Mouse (Mus musculus): ENCODE measurements around the gene Trabd2b. TPM values are rescaled to one million over a fixed set of nuclear protein-coding genes. Genes with fewer than 3 reads are reported as not detected.

Gene Trabd2b
- polyA plus RNA-seq, 1 experiment from 2014 or later, result 2.0 TPM

- ATAC-seq (ENCODE audit: low FRiP score, low read depth), result no peak
- Histone ChIP-seq H3K27ac (no peak overlapping the region), H3K9me3 (no peaks in the 10 kb centered on the region), H3K36me3 (no peaks in the 10 kb centered on the region), H3K27me3 (peaks cover 67% of the 10 kb centered on the region), H3K4me2 (replicated peaks) (no peak overlapping the region), H3K4me1 (peaks cover 41% of the 10 kb centered on the region), H3K4me3 (no peak overlapping the region), H3K9ac (no peak overlapping the region)
- whole genome bisulfite sequencing, result 88% methylated on average over 2 of the region's 2 CpGs
Observed at GRCm38 (mm10) chr4:114420154-114420553, 13.6 kb downstream of the Trabd2b start.

- Histone ChIP-seq H3K9ac (no peak overlapping the region), H3K27ac (no peak overlapping the region), H3K4me3 (no peak overlapping the region), H3K4me1 (peaks cover 26% of the 10 kb centered on the region), H3K36me3 (no peaks in the 10 kb centered on the region), H3K27me3 (peaks cover 53% of the 10 kb centered on the region), H3K9me3 (no peaks in the 10 kb centered on the region), H3K4me2 (replicated peaks) (peak overlapping the region; percentile 17; the same call in 1 of the 2 replicates)
- 21% methylated on average over 6 of the region's 6 CpGs for WGBS
- ATAC-seq (ENCODE audit: low FRiP score, low read depth), result peak; percentile 43; the same call in 1 of the 2 replicates
Observed at GRCm38 (mm10) chr4:114423084-114423483, 16.6 kb downstream of the Trabd2b start.

- no peak overlapping the region for H3K9ac ChIP-seq
- ATAC-seq (ENCODE audit: low FRiP score, low read depth), result no peak
- H3K27me3 ChIP-seq, result peaks cover 32% of the 10 kb centered on the region
- no peak overlapping the region for H3K4me2 ChIP-seq (replicated peaks)
- no peaks in the 10 kb centered on the region for H3K9me3 ChIP-seq
- no peak overlapping the region for H3K4me3 ChIP-seq
- 29% methylated on average over 5 of the region's 5 CpGs for whole genome bisulfite sequencing
- peaks cover 26% of the 10 kb centered on the region for H3K4me1 ChIP-seq
- no peaks in the 10 kb centered on the region for H3K36me3 ChIP-seq
- H3K27ac ChIP-seq, result no peak overlapping the region
Observed at GRCm38 (mm10) chr4:114425808-114426207, 19.3 kb downstream of the Trabd2b start.

- Histone ChIP-seq H3K9ac (no peak overlapping the region), H3K36me3 (no peaks in the 10 kb centered on the region), H3K27ac (no peak overlapping the region), H3K4me2 (replicated peaks) (no peak overlapping the region), H3K9me3 (no peaks in the 10 kb centered on the region), H3K4me1 (0 out of 2 replicates have a peak, but pooled peaks cover 3% of the 10 kb centered on the region), H3K27me3 (no peaks in the 10 kb centered on the region), H3K4me3 (no peak overlapping the region)
- 88% methylated on average over 2 of the region's 2 CpGs for whole genome bisulfite sequencing
- no peak for ATAC-seq (ENCODE audit: low FRiP score, low read depth)
Observed at GRCm38 (mm10) chr4:114432742-114433141, 26.2 kb downstream of the Trabd2b start.

GRCm38 (mm10) chr4:114433440-114433839, 26.9 kb downstream of the Trabd2b start:
- Histone ChIP-seq H3K4me1 (0 out of 2 replicates have a peak, but pooled peaks cover 3% of the 10 kb centered on the region), H3K9ac (no peak overlapping the region)
- 90% methylated on average over 1 of the region's 1 CpGs for WGBS

GRCm38 (mm10) chr4:114434766-114435165, 28.2 kb downstream of the Trabd2b start:
- Histone ChIP-seq H3K9me3 (no peaks in the 10 kb centered on the region), H3K27me3 (no peaks in the 10 kb centered on the region), H3K9ac (no peak overlapping the region), H3K4me3 (no peak overlapping the region), H3K27ac (no peak overlapping the region), H3K36me3 (no peaks in the 10 kb centered on the region), H3K4me1 (0 out of 2 replicates have a peak, but pooled peaks cover 3% of the 10 kb centered on the region), H3K4me2 (replicated peaks) (no peak overlapping the region)
- ATAC-seq (ENCODE audit: low FRiP score, low read depth), result no peak
- WGBS, result 56% methylated on average over 1 of the region's 1 CpGs

More at GRCm38 (mm10) chr4:114433440-114433839, 26.9 kb downstream of the Trabd2b start:
- no peaks in the 10 kb centered on the region for H3K9me3 ChIP-seq
- H3K4me2 ChIP-seq (replicated peaks), result no peak overlapping the region
- ATAC-seq (ENCODE audit: low FRiP score, low read depth), result no peak
- no peaks in the 10 kb centered on the region for H3K36me3 ChIP-seq
- no peak overlapping the region for H3K4me3 ChIP-seq
- H3K27me3 ChIP-seq, result no peaks in the 10 kb centered on the region
- H3K27ac ChIP-seq, result no peak overlapping the region

- H3K9me3 ChIP-seq, result no peaks in the 10 kb centered on the region
- 81% methylated on average over 7 of the region's 7 CpGs for WGBS
Observed at GRCm38 (mm10) chr4:114435381-114435780, 28.9 kb downstream of the Trabd2b start.

GRCm38 (mm10) chr4:114438764-114439163, 32.2 kb downstream of the Trabd2b start:
- H3K36me3 ChIP-seq, result no peaks in the 10 kb centered on the region
- H3K4me1 ChIP-seq, result 0 out of 2 replicates have a peak, but pooled peaks cover 3% of the 10 kb centered on the region
- no peak overlapping the region for H3K4me2 ChIP-seq (replicated peaks)
- no peak overlapping the region for H3K4me3 ChIP-seq
- WGBS, result 73% methylated on average over 2 of the region's 2 CpGs
- no peaks in the 10 kb centered on the region for H3K9me3 ChIP-seq
- no peak overlapping the region for H3K9ac ChIP-seq
- no peak overlapping the region for H3K27ac ChIP-seq
- H3K27me3 ChIP-seq, result no peaks in the 10 kb centered on the region
- ATAC-seq (ENCODE audit: low FRiP score, low read depth), result no peak

More at GRCm38 (mm10) chr4:114435381-114435780, 28.9 kb downstream of the Trabd2b start:
- no peak overlapping the region for H3K4me3 ChIP-seq
- no peak overlapping the region for H3K9ac ChIP-seq
- ATAC-seq (ENCODE audit: low FRiP score, low read depth), result no peak
- no peak overlapping the region for H3K27ac ChIP-seq
- H3K4me1 ChIP-seq, result 0 out of 2 replicates have a peak, but pooled peaks cover 3% of the 10 kb centered on the region
- no peaks in the 10 kb centered on the region for H3K27me3 ChIP-seq
- no peak overlapping the region for H3K4me2 ChIP-seq (replicated peaks)
- H3K36me3 ChIP-seq, result no peaks in the 10 kb centered on the region

GRCm38 (mm10) chr4:114442186-114442585, 35.7 kb downstream of the Trabd2b start:
- Histone ChIP-seq H3K4me3 (no peak overlapping the region), H3K4me1 (no peaks in the 10 kb centered on the region), H3K27ac (no peak overlapping the region), H3K4me2 (replicated peaks) (no peak overlapping the region), H3K27me3 (no peaks in the 10 kb centered on the region), H3K9me3 (no peaks in the 10 kb centered on the region), H3K9ac (no peak overlapping the region), H3K36me3 (no peaks in the 10 kb centered on the region)
- WGBS, result 56% methylated on average over 2 of the region's 2 CpGs
- no peak for ATAC-seq (ENCODE audit: low FRiP score, low read depth)

- no peak for ATAC-seq (ENCODE audit: low FRiP score, low read depth)
Observed at GRCm38 (mm10) chr4:114442661-114443060, 36.1 kb downstream of the Trabd2b start.

GRCm38 (mm10) chr4:114448393-114449052, 42.0 kb downstream of the Trabd2b start:
- no peak overlapping the region for H3K4me2 ChIP-seq (replicated peaks)
- H3K9ac ChIP-seq, result no peak overlapping the region
- no peak for ATAC-seq (ENCODE audit: low FRiP score, low read depth)
- H3K4me1 ChIP-seq, result peaks cover 6% of the 10 kb centered on the region; the same call in 1 of the 2 replicates
- 83% methylated on average over 9 of the region's 9 CpGs for WGBS
- H3K4me3 ChIP-seq, result no peak overlapping the region
- H3K27me3 ChIP-seq, result no peaks in the 10 kb centered on the region
- no peaks in the 10 kb centered on the region for H3K36me3 ChIP-seq
- H3K27ac ChIP-seq, result no peak overlapping the region
- H3K9me3 ChIP-seq, result no peaks in the 10 kb centered on the region

More at GRCm38 (mm10) chr4:114442661-114443060, 36.1 kb downstream of the Trabd2b start:
- no peak overlapping the region for H3K4me2 ChIP-seq (replicated peaks)
- H3K36me3 ChIP-seq, result no peaks in the 10 kb centered on the region
- no peaks in the 10 kb centered on the region for H3K9me3 ChIP-seq
- H3K27me3 ChIP-seq, result no peaks in the 10 kb centered on the region
- WGBS, result 82% methylated on average over 3 of the region's 3 CpGs
- H3K4me3 ChIP-seq, result no peak overlapping the region
- no peak overlapping the region for H3K27ac ChIP-seq
- no peaks in the 10 kb centered on the region for H3K4me1 ChIP-seq
- H3K9ac ChIP-seq, result no peak overlapping the region

GRCm38 (mm10) chr4:114453101-114453500, 46.6 kb downstream of the Trabd2b start:
- no peak overlapping the region for H3K27ac ChIP-seq
- peaks cover 6% of the 10 kb centered on the region; the same call in 1 of the 2 replicates for H3K4me1 ChIP-seq
- 75% methylated on average over 3 of the region's 3 CpGs for WGBS
- H3K9ac ChIP-seq, result no peak overlapping the region
- no peak overlapping the region for H3K4me3 ChIP-seq
- ATAC-seq (ENCODE audit: low FRiP score, low read depth), result no peak
- no peak overlapping the region for H3K4me2 ChIP-seq (replicated peaks)
- no peaks in the 10 kb centered on the region for H3K36me3 ChIP-seq
- no peaks in the 10 kb centered on the region for H3K9me3 ChIP-seq
- no peaks in the 10 kb centered on the region for H3K27me3 ChIP-seq

All from limb, embryonic 13.5 days (tissue).